Mouse (Mus musculus): ENCODE results near the gene Card6. TPM values are rescaled to one million over a fixed set of nuclear protein-coding genes. Genes with fewer than 3 reads are reported as not detected.
A peak's percentile ranks its signal among the peaks of the same experiment; 100 is the strongest.

The Card6 gene
- 1 to 10 TPM; 2.7 to 6.0 (median 5.3) TPM for total RNA-seq (2022)

GRCm38 (mm10) chr15:5107686-5108654, at the start of gene Card6:
Gene Card6, minus strand, starts transcription at chr15:5108539.
- peak in 1 of 2 experiments; percentile 32 for DNase-seq (ENCODE audit: low spot score in 2 of 2)

- no peak for DNase-seq (ENCODE audit: low spot score in 2 of 2)
Measured at GRCm38 (mm10) chr15:5157386-5157785, 49.0 kb upstream of the Card6 start.

- no peak for DNase-seq (ENCODE audit: low spot score in 2 of 2)
Measured at GRCm38 (mm10) chr15:5156355-5156754, 48.0 kb upstream of the Card6 start.

- no peak for DNase-seq (ENCODE audit: low spot score in 2 of 2)
Measured at GRCm38 (mm10) chr15:5155093-5155492, 46.8 kb upstream of the Card6 start.

- no peak for DNase-seq (ENCODE audit: low spot score in 2 of 2)
Measured at GRCm38 (mm10) chr15:5154621-5155020, 46.3 kb upstream of the Card6 start.

GRCm38 (mm10) chr15:5152171-5152570, 43.8 kb upstream of the Card6 start:
- DNase-seq (ENCODE audit: low spot score in 2 of 2), result no peak

GRCm38 (mm10) chr15:5149187-5149586, 40.8 kb upstream of the Card6 start:
- no peak for DNase-seq (ENCODE audit: low spot score in 2 of 2)

- no peak for DNase-seq (ENCODE audit: low spot score in 2 of 2)
Measured at GRCm38 (mm10) chr15:5145196-5145945, 37.0 kb upstream of the Card6 start.

- DNase-seq (ENCODE audit: low spot score in 2 of 2), result peak; percentile 44 to 61
Measured at GRCm38 (mm10) chr15:5144021-5144778, 35.9 kb upstream of the Card6 start.

GRCm38 (mm10) chr15:5143361-5144020, 35.2 kb upstream of the Card6 start, which contains the start of gene Prkaa1:
Gene Prkaa1, plus strand, starts transcription at chr15:5143861.
- peak in 1 of 2 experiments; percentile 36 for DNase-seq (ENCODE audit: low spot score in 2 of 2)

- no peak for DNase-seq (ENCODE audit: low spot score in 2 of 2)
Measured at GRCm38 (mm10) chr15:5142714-5143113, 34.4 kb upstream of the Card6 start.

- DNase-seq (ENCODE audit: low spot score in 2 of 2), result no peak
Measured at GRCm38 (mm10) chr15:5142047-5142446, 33.7 kb upstream of the Card6 start.

GRCm38 (mm10) chr15:5140357-5140756, 32.0 kb upstream of the Card6 start:
- DNase-seq (ENCODE audit: low spot score in 2 of 2), result no peak

GRCm38 (mm10) chr15:5139863-5140262, 31.5 kb upstream of the Card6 start:
- DNase-seq (ENCODE audit: low spot score in 2 of 2), result no peak

GRCm38 (mm10) chr15:5139366-5139765, 31.0 kb upstream of the Card6 start:
- DNase-seq (ENCODE audit: low spot score in 2 of 2), result no peak

- no peak for DNase-seq (ENCODE audit: low spot score in 2 of 2)
Measured at GRCm38 (mm10) chr15:5138021-5138856, 29.9 kb upstream of the Card6 start.

- no peak for DNase-seq (ENCODE audit: low spot score in 2 of 2)
Measured at GRCm38 (mm10) chr15:5134945-5135483, 26.7 kb upstream of the Card6 start.

- DNase-seq (ENCODE audit: low spot score in 2 of 2), result no peak
Measured at GRCm38 (mm10) chr15:5134179-5134578, 25.8 kb upstream of the Card6 start.

GRCm38 (mm10) chr15:5133301-5133700, 25.0 kb upstream of the Card6 start:
- no peak for DNase-seq (ENCODE audit: low spot score in 2 of 2)

Measured in layer of hippocampus, adult 8-10 months (tissue).